Mouse (Mus musculus) naive thymus-derived CD4-positive, alpha-beta T cell, adult 2 months (primary cell): ENCODE results near the gene Emc9.

ENCODE experiments used
- DNase-seq: peaks from one replicate; pipeline ENCODE4 v3.0.0-alpha.2; 2011; ENCODE audit warnings: low read depth

The Emc9 gene

DNA sequence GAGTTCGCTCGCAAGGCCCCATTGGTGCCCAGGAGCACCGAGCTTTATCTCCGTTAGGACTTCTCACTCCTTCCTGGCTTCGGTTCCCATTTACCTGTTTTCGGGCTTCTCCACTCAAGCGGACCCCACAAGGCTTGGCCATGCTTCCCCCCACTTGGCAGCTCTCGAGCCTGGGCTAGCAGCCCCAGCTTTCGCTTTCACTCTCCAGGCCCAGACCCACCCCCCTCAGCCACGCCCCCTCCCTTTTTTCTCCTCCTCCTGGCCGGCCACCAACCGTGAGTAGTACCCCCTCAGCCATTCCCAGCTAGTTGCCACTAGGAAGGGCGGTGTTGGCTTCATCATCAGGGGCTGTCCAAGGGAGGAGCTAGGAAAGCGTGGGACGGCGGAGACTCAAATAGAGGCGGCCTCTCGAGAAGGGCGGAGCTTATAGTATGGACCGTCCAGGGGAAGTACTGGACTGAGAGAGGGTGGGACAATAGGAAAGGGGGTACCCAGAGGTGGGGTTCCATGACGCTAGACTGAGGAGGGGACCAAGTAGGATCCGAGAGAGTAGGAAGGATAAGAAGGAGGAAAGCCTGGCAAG is 5.7 kb upstream of the Emc9 start, which contains the start of gene Psme2:
Gene Psme2 (minus strand): TSS at position 366 of the 583 bp plus-strand sequence.
- peak; percentile 90 for DNase-seq

DNA sequence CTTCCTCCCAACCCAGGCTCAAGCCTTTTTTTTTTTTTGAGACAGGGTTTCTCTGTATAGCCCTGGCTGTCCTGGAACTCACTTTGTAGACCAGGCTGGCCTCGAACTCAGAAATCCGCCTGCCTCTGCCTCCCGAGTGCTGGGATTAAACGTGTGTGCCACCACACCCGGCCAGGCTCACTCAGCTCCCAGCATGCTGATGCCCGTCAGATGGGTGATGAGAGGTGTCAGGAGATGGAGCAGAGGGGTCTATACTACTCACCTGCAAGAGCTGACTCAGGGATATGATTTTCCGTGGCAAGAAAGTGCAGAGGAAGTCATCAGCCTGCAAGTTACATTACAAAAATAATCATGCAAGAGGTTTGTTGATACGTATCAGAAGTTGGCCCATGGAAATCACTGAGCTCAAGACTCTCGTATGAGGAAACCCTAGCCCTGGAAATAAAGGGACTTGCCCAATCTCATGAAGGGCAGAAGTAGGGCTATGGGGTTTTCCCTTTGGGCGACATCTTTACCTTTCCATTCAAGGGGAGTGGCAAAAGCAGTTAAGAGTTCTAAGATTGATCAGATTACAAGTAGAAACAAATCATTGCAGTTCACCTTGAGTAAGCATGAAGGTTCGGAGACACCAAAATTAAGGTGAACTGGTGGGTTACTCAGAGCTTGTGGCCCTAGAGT is 4.8 kb upstream of the Emc9 start:
- peak; percentile 67 for DNase-seq

DNA sequence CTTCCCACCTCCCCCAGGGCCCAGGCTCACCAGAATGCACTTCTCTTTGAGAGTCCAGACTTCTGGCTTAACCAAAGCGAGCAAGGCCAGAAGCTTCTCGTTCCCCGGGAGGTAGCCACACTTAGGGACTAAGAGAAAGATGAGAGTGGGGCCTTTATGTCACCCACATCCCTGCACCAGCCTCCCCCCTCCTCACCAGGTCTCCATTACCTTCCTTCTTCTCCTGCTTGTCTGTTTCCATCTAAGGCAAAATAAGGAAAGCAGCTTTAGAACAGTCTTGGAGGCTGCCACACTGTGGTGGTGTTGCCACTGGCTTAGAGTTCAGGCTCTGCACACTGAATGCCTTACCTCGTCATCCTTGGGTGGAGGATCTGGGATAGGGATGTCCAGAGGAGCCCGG is 4.2 kb upstream of the Emc9 start:
- no peak for DNase-seq

DNA sequence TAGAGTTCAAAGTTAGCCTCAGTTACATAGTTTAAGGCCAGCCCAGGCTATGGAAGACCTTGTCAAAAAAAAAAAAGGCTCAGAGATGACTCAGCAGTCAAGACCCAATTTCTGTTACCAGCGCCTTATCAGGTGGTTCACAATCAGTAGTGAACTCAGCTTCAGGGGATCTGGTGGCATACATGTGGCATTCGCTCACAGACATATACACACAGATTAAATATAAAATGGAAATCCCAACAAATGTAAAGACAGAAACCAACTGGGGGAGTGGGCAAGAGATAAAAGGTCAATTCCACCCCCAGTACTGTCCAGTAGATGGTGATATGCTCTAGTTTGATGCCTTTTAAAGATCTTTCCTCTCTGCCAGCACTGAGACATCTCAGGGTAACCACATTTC is 1.0 kb upstream of the Emc9 start:
- DNase-seq: no peak

DNA sequence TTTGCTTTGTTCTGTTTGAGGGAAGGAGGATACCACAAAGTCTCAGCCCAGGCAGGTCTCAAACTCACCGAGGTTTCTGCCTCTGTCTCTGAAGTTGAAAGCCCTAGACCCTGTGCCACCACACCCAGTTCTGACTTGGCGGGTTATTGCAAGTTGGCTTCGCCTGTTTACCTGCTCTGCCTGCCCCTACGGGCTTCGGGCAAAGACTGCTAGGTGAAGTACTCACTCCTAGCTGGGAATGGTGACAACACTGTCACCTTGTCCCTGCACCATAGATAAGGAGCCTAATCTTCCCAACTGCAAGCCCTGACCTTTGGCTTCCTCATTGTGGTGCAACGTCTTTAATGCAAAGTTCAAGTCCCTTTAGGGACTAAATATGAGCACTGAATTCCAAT is 461 bp upstream of the Emc9 start:
- DNase-seq: peak; percentile 75

DNA sequence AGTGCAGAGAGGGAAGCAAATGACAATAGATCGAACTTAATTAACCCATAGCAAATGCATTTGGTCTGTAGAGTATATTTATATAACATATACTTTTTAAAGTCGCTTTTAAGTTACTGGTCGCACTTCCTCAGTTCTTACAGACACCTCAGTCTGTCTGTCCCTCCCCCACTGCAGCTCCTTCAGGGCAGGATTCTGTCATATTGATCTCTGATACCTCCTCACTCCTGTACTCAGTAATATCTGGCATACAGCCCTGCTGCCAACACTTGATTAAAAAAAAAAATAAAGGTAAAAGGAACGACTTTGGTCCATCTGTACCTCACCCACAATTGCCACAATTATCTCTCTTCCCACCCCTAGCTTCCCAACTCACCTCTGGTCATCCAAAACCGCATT is 800 bp downstream of the Emc9 start:
- no peak for DNase-seq

DNA sequence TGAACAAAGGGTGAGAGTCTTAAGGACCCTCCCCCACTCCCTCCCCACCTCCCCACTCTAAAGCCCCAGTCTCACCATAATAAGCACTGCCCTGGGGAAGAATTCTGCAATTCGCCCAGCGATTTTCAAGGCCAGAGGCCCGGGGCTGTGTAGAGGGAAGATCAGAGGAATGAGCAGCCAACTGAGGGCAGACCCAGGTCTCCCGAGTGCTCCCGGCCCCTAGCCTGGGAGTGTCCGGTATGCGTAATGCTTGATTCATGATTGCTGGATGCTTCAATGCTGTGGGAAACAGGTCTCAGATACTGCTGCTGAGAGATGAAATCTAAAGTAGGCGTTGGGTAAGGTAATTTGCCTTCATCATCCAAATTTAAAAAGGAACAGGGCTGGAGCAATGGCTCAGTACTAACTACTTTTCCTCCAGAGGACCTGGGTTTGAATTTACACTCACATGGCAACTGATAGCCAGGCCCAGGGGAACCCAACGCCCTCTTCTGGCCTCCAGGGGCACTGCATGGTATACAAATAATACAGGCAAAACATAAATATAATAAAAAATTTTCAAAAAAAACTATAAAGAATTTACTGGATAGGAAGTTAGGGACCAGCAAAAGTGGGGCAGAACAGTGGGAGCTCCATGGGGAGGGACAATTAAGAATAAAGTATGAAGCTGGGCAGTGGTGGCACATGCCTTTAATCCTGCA is 3.0 kb downstream of the Emc9 start:
- DNase-seq: peak; percentile 48

DNA sequence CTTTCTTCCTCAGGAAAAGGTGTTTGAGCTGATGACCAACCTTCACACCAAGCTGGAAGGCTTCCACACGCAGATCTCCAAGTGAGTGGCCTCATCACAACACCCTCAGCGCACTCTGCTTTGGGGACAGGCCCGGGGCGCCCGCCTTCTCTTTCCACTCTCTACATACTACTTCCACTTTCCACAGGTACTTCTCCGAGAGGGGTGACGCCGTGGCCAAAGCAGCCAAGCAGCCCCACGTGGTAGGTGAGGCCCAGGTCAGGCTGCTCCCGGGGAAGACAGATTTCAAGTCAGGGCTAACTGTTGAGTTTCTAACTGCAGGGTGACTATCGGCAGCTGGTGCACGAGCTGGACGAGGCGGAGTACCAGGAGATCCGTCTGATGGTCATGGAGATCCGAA is 4.4 kb downstream of the Emc9 start:
- DNase-seq: no peak

DNA sequence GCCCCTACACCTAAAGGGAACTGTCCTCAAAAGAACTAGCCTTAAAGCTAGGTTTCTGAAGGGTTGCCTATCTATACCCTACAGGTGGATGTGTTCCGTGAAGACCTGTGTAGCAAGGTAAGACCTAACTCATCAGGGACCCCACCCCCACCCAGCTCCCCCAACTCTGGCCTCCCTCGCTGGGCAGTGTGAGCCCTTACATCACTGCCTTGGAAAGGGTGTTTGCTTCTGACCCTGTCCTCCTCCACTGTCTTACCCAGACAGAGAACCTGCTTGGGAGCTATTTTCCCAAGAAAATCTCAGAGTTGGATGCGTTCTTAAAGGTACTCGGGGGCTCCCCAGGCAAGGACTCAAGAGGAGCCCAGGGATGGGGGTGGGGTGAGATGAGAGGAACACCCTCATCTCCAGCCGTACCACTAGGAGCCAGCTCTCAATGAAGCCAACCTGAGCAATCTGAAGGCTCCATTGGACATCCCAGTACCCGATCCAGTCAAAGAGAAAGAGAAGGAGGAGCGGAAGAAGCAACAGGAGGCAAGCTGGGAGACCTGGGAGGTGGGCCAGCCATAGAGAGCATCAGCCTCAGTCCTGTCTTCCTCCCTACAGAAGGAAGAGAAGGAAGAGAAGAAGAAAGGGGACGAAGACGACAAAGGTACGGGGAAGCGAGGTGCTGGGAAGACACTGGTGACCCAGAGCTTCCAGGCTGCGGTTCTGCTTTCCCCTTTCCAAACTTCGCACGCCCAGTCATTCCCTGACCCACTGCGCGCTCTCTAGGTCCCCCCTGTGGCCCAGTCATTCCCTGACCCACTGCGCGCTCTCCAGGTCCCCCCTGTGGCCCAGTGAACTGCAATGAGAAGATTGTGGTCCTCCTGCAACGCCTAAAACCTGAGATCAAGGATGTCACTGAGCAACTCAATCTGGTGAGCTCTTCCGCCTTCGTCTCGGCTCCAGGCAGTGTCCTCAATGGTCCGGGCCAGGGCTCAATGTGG is 5.3 kb downstream of the Emc9 start:
- DNase-seq: no peak

DNA sequence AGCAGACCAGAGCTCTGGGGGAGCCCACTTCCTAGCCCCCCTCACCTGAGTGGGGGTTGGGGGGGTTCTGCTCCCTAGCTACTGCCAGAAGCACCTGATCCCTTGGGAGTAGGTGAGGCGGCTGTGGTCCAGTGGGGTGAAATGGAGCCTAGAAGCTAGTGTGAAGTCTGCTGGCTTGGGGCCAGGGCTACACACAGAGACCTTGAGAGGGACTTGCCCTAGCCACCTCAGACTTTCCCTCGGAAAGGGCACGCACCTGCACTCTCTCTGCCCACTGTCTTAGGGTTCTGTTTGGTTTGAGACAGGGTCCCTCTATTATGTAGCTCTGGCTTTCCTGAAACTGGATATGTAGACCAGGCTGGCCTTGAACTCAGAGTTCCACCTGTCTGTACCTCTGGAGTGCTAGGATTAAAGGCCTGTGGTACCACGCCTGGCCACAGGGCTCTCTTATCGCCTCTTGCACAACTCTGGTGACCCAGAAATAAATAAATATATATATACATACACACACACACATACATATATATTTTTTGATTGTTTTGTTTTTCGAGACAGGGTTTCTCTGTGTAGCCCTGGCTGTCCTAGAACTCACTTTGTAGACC is 6.3 kb downstream of the Emc9 start:
- peak; percentile 64 for DNase-seq

DNA sequence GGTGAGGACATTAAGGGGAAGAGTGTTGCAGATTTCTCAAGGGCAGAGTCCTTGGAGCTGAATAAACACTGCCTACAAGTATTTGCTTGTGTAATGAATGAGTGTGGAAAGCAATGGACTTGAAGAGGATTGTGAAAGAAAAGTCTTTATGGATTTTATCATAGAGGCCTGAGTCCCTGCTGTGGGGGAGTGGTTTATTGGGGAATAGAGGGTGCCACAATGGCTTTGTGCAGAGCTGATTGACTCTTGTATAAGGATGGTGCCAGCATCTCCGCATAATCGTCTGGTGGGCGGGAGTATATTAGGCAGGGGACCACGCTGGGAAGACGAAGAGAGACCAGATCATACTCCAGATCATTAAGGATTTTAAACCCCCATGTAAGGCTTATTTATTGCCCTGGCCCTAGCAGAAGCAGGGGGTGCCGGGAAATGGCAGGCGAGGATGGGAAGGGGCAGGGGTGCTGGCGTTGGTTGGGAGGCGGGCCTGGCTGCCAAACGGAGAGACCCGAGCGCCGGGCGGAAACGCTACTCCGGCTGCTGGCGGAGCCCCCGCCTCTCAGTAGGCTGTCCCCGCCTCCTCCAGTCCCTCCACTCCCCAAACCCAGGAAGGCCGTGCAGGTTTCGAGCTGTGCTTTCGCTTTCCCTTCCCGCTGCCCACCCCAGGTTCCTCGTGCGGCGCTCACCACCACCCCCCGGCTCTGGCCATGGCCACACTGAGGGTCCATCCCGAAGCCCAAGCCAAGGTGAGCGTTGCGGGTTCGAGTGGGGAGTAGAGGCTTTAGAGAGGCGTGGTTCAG is 7.0 kb downstream of the Emc9 start, which contains the start of gene Psme1:
Gene Psme1 (plus strand): TSS at position 253 of the 797 bp plus-strand sequence.
- peak; percentile 85 for DNase-seq

DNA sequence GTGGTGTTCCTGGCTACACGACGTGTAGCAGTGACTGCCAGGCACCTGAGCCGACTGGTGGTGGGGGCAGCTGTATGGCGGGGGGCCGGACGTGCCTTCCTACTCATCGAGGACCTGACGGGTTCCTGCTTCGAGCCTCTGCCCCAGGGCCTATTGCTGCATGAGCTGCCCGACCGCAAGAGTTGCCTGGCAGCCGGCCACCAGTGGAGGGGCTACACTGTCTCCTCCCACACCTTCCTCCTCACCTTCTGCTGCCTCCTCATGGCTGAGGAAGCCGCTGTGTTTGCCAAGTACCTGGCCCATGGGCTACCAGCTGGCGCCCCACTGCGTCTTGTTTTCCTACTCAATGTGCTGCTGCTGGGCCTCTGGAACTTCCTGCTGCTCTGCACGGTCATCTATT is 8.7 kb downstream of the Emc9 start:
- DNase-seq: no peak

DNA sequence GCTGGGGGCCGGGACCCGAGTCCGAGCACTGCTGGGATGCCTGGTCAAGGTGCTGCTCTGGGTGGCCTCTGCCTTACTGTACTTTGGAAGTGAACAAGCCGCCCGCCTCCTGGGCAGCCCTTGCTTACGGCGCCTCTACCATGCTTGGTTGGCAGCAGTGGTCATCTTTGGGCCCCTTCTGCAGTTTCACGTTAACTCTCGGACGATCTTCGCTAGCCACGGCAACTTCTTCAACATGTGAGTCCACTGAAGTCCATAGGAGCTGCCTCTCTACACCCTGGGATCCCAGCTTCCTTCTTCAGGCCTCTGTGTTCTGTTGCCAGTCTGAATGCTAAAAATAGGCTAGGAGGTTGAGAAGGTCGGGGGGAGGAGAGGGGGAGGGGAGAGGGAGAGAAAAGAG is 9.4 kb downstream of the Emc9 start:
- no peak for DNase-seq

DNA sequence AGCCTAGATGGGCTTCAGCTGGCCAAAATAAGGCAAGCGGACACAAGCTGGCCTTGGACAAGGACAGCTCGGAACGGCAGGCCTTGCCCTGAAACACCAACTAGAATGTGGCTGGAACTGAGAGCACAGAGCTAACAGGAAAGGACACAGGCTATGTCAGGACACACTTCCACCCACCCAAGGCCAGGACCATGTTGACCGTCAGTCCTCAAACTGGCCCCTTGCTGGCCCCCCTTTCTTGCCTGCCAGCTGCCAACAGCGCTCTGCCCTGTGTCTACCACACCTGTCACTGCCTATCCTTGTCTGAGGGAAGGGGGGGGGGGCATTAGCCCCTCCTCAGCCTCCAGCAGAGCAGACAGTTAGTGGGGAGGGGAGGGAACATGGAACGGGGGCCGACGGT is 9.8 kb downstream of the Emc9 start, which contains the start of gene Fitm1:
Gene Fitm1 (plus strand): TSS at position 316 of the 400 bp plus-strand sequence.
- no peak for DNase-seq

DNA sequence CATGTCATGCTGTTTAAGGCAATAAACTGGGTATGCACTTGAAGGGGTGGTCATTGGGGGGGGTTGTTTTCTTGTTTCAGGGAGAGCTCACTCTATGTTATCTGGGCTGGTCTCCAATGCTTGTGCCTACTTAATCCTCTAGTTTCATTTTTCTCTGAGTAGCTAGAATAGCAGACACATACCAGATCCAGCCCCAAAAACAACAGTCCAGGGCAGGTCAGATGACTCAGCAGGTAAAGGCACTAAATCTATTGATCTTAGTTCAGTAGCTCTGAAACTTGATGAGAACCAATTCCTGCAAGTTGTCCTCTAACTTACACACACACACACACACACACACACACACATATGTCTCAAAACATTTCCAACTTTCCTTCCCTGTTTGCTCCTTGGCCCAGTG is 13.3 kb downstream of the Emc9 start:
- no peak for DNase-seq

DNA sequence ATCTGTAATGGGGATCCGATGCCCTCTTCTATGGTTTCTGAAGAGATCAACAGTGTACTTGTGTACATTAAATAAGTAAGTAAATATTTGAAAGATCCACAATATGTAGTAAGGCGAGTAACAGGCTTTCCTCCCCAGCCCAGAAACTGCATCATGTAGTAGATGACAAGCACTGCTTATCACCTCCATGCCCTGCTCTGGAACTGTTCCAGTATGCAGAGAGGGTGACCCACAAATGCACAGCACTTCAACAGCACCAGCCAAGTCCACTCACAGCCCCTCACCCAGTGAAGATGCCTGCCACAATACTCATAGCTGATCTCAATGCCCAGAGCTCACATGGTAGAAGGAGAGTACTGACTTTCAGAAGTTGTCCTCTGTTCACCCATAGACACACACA is 14.5 kb downstream of the Emc9 start:
- no peak for DNase-seq

DNA sequence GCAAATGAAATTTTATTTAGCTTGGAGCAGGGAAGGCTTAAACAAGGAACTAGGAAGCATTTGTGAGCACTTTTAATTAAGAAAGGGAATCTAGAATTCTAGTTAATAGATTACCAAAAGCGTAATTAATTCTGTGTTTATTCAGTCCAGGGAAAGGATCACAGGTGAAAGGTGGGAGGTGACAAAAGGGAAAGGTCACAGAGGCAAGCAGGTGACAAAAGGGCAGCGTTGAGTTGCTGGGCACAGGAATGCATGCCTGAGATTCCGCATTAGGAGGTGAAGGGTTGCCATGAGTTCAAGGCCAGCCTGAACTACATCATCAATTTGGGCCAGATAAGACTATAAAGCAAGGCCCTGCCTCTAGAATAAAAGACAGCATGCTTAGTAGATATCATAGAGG is 17.6 kb downstream of the Emc9 start:
- DNase-seq: no peak

DNA sequence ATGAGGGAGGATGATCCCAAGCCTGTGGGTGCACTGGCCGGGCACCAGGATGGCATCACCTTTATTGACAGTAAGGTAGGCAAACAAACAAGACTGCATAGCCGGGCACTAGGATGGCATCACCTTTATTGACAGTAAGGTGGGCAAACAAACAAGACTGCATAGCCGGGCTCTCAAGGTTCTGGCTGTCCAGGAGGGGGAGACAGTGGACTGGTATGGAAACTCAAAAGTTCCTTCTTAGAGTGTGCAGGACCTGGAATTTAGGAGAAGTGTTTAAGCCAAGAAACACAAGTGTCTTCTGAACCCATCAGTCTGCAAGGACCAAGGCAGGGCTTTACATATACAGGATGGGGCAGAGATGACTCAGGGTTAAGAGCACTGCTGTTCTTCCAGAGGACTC is 19.4 kb downstream of the Emc9 start:
- no peak for DNase-seq

DNA sequence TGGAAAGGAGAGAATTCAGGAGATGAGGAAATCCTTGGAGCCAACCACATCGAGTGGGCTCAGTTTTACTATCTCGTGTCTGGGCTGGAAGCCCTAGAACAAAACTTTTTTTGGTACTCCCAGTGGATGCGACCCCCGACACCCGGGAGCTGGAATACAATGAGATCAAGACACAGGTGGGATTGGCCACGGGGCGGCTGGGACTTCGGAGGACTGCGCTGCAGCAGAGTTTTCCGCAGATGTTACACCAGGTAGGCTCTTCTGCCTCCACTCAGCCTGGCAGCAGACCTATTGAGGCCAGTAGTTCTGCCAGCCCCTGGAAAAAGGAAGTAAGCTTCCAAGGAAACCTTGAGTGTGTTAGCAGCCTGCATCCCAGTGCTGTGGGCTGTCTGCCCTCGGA is 21.9 kb downstream of the Emc9 start:
- DNase-seq: no peak

DNA sequence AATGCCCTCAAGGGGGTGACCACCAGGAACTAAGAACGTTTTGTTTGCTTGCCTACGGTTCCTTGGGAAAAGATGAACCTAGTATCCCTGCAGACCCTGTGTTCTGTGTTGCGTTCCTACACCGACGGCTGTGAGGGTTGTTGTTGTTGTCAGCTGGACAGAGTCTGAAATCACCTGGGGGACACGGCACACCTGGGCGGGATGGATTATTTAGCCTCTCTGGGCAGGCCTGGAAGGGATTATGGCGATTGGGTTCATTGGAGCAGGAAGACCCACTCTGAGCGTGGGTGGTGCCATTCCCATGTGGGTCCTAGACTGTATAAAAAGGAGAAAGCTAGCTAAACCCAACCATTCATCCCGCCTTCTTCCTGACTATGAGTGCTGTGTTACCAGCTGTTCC is 23.2 kb downstream of the Emc9 start:
- no peak for DNase-seq
